Comparison of ENCODE assay signal across 16 mouse cellular contexts in the genomic region with DNA sequence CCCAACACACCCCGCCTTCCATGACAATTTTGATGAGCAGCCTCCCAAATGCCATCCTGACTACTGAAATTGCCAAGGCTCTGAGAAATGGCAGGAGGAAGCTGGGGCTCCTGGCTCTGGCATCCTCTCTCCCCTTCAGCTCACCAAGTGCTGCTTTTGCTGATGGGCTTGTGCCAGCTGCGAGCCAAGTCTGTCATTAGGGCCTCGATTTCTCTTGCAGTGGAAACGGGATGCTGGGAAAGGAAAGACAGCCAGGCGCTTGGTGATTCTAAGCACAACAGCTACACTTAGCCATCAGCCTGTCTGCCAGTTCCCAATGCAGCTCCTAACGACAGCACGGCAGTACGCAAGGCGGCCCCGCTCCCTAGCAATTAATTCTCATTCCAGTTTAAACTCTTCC. TPM values are rescaled to one million over a fixed set of nuclear protein-coding genes. Genes with fewer than 3 reads are reported as not detected.
A peak's percentile ranks its signal among the peaks of the same experiment; 100 is the strongest.
DNase-seq lines count a peak whose midpoint lies in the region; ATAC-seq lines count a peak whose summit lies in the region.
"Had no signal": no experiment of that assay in that cellular context is flagged by ENCODE, and none has a peak within 500 bp of the region (broad histone marks: within the 10 kb centered on the region; RNA-seq: fewer than 3 reads in every experiment).

No protein-coding gene starts in this region.

- H3K27me3 ChIP-seq in hindbrain, embryonic 10.5 days (ENCODE audit: insufficient read depth, poor library complexity, severe bottlenecking): peaks cover 12% of the 10 kb centered on the region
- no peaks in the 10 kb centered on the region for H3K27me3 ChIP-seq in hindbrain, embryonic 11.5 days (ENCODE audit: control insufficient read depth, insufficient read depth, low read length)
- H3K27me3 ChIP-seq in forebrain, embryonic 15.5 days: no peaks in the 10 kb centered on the region
- 0 out of 2 replicates have a peak, but pooled peaks cover 3% of the 10 kb centered on the region for H3K27me3 ChIP-seq in neural tube, embryonic 15.5 days (replicated peaks)

- no peak overlapping the region for H3K4me2 ChIP-seq in hindbrain, embryonic 11.5 days (replicated peaks; ENCODE audit: low read depth, low read length)
- H3K4me2 ChIP-seq in forebrain, embryonic 15.5 days (replicated peaks): no peak overlapping the region
- no peak overlapping the region for H3K4me2 ChIP-seq in neural tube, embryonic 15.5 days
- H3K4me2 ChIP-seq: limb, embryonic 12.5 days had no signal

- no peaks in the 10 kb centered on the region for H3K36me3 ChIP-seq in hindbrain, embryonic 10.5 days
- H3K36me3 ChIP-seq in hindbrain, embryonic 11.5 days (ENCODE audit: control insufficient read depth, insufficient read depth, low read length): no peaks in the 10 kb centered on the region
- H3K36me3 ChIP-seq in forebrain, embryonic 15.5 days: no peaks in the 10 kb centered on the region
- no peaks in the 10 kb centered on the region for H3K36me3 ChIP-seq in neural tube, embryonic 15.5 days
- H3K36me3 ChIP-seq: limb, embryonic 12.5 days had no signal

- no peaks in the 10 kb centered on the region for H3K9me3 ChIP-seq in hindbrain, embryonic 10.5 days
- H3K9me3 ChIP-seq in hindbrain, embryonic 11.5 days (ENCODE audit: control insufficient read depth, low read length): no peaks in the 10 kb centered on the region
- no peaks in the 10 kb centered on the region for H3K9me3 ChIP-seq in forebrain, embryonic 15.5 days
- H3K9me3 ChIP-seq in neural tube, embryonic 15.5 days (replicated peaks): no peaks in the 10 kb centered on the region
- H3K9me3 ChIP-seq: limb, embryonic 12.5 days had no signal

- H3K9ac ChIP-seq in hindbrain, embryonic 11.5 days (ENCODE audit: low read depth, low read length): no peak overlapping the region
- 0 out of 2 replicates have a peak overlapping the region, but pooled peaks have one; percentile 4 for H3K9ac ChIP-seq in forebrain, embryonic 15.5 days (replicated peaks)
- H3K9ac ChIP-seq in neural tube, embryonic 15.5 days (replicated peaks): no peak overlapping the region
- H3K9ac ChIP-seq: limb, embryonic 12.5 days had no signal

- DNase-seq in hindbrain, embryonic 10.5 days (ENCODE audit: low spot score): no peak
- DNase-seq in hindbrain, embryonic 11.5 days (ENCODE audit: low spot score): no peak
- peak; percentile 66 to 77 for DNase-seq in layer of hippocampus, adult 18-20 months (ENCODE audit: low spot score in 2 of 2)
- no peak for DNase-seq in adrenal gland, adult (ENCODE audit: inconsistent age in 2 of 2, low spot score in 1 of 2)
- DNase-seq in ovary, adult 18-20 months (ENCODE audit: low spot score): no peak
- DNase-seq in gastrocnemius, postnatal 4 days (ENCODE audit: low spot score in 2 of 2): no peak
- DNase-seq: adrenal gland, postnatal 10 days; cerebellum, adult 18-20 months; gastrocnemius, postnatal 36 days; lung, adult 2 months; thymus, postnatal 14 days had no signal

- 82% methylated on average over 10 of the region's 10 CpGs for WGBS in hindbrain, embryonic 10.5 days
- WGBS in hindbrain, embryonic 11.5 days: 75% methylated on average over 10 of the region's 10 CpGs
- 27% methylated on average over 10 of the region's 10 CpGs for WGBS in forebrain, embryonic 15.5 days
- 36% methylated on average over 10 of the region's 10 CpGs for WGBS in neural tube, embryonic 15.5 days

- H3K27ac ChIP-seq in hindbrain, embryonic 10.5 days: 0 out of 2 replicates have a peak overlapping the region, but pooled peaks have one; percentile 45
- H3K27ac ChIP-seq in hindbrain, embryonic 11.5 days (ENCODE audit: low read depth, low read length): no peak overlapping the region
- peak overlapping the region; percentile 71 for H3K27ac ChIP-seq in forebrain, embryonic 15.5 days (replicated peaks)
- 0 out of 2 replicates have a peak overlapping the region, but pooled peaks have one; percentile 42 for H3K27ac ChIP-seq in neural tube, embryonic 15.5 days (replicated peaks)
- H3K27ac ChIP-seq: limb, embryonic 12.5 days had no signal

- no peak overlapping the region for H3K4me3 ChIP-seq in hindbrain, embryonic 10.5 days
- no peak overlapping the region for H3K4me3 ChIP-seq in hindbrain, embryonic 11.5 days (ENCODE audit: low read depth, low read length)
- H3K4me3 ChIP-seq in forebrain, embryonic 15.5 days: no peak overlapping the region
- no peak overlapping the region for H3K4me3 ChIP-seq in neural tube, embryonic 15.5 days (replicated peaks)
- H3K4me3 ChIP-seq: limb, embryonic 12.5 days had no signal

- peaks cover 59% of the 10 kb centered on the region for H3K4me1 ChIP-seq in hindbrain, embryonic 10.5 days (replicated peaks)
- 0 out of 2 replicates have a peak, but pooled peaks cover 3% of the 10 kb centered on the region for H3K4me1 ChIP-seq in hindbrain, embryonic 11.5 days (replicated peaks; ENCODE audit: control insufficient read depth, insufficient read depth, low read length)
- peaks cover 41% of the 10 kb centered on the region for H3K4me1 ChIP-seq in forebrain, embryonic 15.5 days
- peaks cover 61% of the 10 kb centered on the region for H3K4me1 ChIP-seq in neural tube, embryonic 15.5 days
- H3K4me1 ChIP-seq: limb, embryonic 12.5 days had no signal

- no peak for ATAC-seq in hindbrain, embryonic 11.5 days (ENCODE audit: low FRiP score)
- ATAC-seq in forebrain, embryonic 15.5 days (replicated peaks): peak; percentile 70
- ATAC-seq in neural tube, embryonic 15.5 days (ENCODE audit: low FRiP score): no peak
- ATAC-seq: CD4-positive, CD25-positive, alpha-beta regulatory T cell, adult 4 months; Patski had no signal

RNA-seq across cellular contexts. Expression of a gene that starts 26.6 kb away (rescaled TPM):
- 3.7 and 10.7 TPM in 2 replicates for polyA plus RNA-seq in hindbrain, embryonic 10.5 days (2016; fragmentation: Nextera tagmentation; extraction: Ambion mirVana)
- 6.4 and 7.0 TPM in 2 replicates for polyA plus RNA-seq in hindbrain, embryonic 11.5 days (2014; fragmentation: Nextera tagmentation; extraction: Ambion mirVana)
- 11.5 and 14.4 TPM in 2 replicates for polyA plus RNA-seq in forebrain, embryonic 15.5 days (2015; fragmentation: Nextera tagmentation; extraction: Ambion mirVana)
- 10 to 100 TPM; 34.2 to 37.7 TPM for total RNA-seq in layer of hippocampus, adult 18-20 months (2021)
- polyA plus RNA-seq in neural tube, embryonic 15.5 days (2015; fragmentation: Nextera tagmentation; extraction: Ambion mirVana): 13.0 and 15.6 TPM in 2 replicates
- under 1 TPM; 0.26 to 0.27 TPM for total RNA-seq in gastrocnemius, postnatal 4 days (2021)
- polyA plus RNA-seq: CD4-positive, CD25-positive, alpha-beta regulatory T cell, adult 4 months; lung, adult 2 months had no signal

Comparison
In these comparisons a context has a peak if more than half of its experiments do, and no peak if none do; other contexts are left out.
1. DNase-seq: peak in layer of hippocampus, adult 18-20 months (2 of 2); none in hindbrain, embryonic 10.5 days (single experiment), hindbrain, embryonic 11.5 days (single experiment), adrenal gland, adult (0 of 2), ovary, adult 18-20 months (single experiment) and gastrocnemius, postnatal 4 days (0 of 2).